Mouse (Mus musculus) neural tube, embryonic 10.5 days (tissue): ENCODE measurements around the gene Fam173a.
"Not testable (repeated sequence)": the region's sequence is repeated elsewhere in the genome, so short reads cannot be mapped to it uniquely, and the experiment has no call there.

Source experiments
- DNase-seq: peaks from one replicate; pipeline ENCODE4 v3.0.0-alpha.2; 2017; ENCODE audit warnings: low spot score; ENCODE audit errors: extremely low spot score

Gene Fam173a

DNA sequence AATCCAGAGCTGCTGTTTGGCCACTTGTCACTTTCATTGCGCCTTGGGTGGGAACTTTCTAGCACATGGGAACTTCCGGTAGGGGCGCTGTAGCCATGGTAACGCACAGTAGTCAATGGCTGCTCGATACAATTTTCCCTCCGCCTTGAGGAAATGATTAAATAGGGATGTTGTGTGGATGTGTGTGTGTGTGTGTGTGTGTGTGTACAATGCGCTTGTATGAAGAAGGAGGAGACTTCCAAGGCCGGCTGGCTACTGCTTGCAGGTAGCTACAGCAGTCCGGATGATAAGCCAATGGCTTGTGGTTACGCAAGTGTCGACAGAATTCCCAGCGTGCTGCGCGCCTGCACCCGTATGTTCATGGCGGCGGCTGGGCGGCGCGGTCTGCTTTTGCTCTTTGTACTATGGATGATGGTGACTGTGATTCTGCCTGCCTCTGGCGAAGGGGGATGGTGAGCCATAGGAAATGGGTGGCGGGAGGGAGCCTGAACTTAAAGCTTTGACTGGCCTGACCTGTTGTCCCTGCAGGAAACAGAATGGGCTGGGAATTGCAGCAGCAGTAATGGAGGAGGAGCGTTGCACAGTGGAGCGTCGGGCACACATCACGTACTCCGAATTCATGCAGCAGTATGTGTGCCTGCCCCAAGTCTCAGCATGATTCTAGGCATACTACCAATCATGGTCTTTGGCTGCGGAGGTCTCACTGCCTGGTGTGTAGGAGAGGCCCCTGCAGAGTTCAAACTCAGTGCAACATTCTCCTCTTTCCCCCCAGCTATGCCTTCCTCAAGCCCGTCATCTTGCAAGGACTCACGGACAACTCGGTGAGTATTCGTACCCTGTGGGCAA, 36.2 kb upstream of the Fam173a start, which contains the start of gene Jmjd8:
Gene Jmjd8, plus strand, starts transcription at position 156 of the 846 bp plus-strand sequence.
- DNase-seq: peak; percentile 87

DNA sequence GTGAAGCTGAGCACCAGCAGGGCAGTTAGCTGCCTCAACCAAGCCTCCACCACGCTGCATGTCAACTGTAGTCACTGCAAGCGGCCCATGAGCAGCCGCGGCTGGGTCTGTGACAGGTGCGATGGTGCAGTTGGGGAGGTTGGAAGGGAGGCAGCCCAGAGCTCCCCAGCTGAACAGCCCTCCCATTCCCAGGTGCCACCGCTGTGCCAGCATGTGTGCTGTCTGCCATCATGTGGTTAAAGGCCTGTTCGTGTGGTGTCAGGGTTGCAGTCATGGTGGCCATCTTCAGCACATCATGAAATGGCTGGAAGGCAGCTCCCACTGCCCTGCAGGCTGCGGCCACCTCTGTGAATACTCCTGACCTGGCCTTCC, 35.5 kb upstream of the Fam173a start:
- peak; percentile 38 for DNase-seq

DNA sequence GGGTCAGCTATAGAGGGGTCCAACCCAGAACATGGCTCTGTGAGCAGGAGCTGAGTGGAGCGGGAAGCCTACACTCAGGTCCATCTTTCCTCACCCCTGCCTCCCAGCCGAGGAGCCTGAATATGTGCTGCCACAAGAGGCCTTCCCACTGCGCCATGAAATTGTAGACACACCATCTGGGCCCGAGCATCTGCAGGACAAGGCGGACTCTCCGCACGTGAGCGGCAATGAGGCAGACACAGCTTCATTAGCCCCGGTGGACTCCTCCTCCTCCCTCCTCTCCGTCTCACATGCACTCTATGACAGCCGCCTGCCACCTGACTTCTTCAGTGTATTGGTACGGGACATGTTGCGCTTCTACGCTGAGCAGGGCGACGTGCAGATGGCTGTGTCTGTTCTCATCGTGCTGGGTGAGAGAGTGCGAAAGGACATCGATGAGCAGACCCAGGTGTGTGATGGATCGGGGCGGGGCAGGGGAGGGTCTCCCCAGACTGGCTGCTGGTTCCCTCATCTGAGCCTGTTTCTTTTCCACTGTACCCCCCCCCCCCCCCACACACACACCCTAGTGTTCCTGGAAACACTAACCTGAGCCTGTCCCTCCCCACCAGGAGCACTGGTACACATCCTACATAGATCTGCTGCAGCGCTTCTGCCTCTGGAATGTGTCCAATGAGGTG, 35.0 kb upstream of the Fam173a start:
- no peak for DNase-seq

DNA sequence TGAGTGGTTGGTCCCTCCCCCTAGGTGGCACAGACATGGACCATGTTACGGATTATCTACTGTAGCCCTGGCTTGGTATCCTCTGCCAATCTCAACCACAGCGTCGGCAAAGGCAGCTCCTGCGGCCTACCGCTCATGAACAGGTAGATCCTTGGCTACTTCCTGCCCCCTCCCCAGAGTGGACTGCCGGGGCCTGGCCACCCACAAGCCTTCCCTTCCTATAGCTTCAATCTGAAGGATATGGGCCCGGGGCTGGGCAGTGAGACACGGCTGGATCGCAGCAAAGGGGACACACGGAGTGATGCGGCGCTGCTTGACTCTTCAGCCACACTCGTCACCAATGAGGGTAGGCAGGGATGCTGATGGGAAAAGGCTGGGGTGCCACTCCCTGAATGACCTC, 34.3 kb upstream of the Fam173a start:
- DNase-seq: no peak

DNA sequence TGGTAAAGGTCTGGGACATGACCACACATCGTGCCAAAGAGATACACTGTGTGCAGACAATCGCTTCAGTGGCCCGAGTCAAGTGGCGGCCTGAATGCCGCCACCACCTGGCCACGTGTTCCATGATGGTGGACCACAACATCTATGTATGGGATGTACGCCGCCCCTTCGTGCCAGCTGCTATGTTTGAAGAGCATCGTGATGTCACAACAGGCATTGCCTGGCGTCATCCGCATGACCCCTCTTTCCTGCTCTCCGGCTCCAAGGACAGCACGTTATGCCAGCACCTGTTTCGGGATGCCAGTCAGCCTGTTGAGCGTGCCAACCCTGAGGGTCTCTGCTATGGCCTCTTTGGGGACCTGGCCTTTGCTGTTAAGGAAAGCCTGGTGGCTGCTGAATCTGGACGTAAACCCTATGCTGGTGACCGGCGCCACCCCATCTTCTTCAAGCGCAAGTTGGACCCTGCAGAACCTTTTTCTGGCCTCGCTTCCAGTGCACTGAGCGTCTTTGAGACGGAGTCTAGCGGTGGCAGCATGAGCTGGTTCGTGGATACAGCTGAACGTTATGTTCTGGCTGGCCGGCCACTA, 33.4 kb upstream of the Fam173a start:
- no peak for DNase-seq

DNA sequence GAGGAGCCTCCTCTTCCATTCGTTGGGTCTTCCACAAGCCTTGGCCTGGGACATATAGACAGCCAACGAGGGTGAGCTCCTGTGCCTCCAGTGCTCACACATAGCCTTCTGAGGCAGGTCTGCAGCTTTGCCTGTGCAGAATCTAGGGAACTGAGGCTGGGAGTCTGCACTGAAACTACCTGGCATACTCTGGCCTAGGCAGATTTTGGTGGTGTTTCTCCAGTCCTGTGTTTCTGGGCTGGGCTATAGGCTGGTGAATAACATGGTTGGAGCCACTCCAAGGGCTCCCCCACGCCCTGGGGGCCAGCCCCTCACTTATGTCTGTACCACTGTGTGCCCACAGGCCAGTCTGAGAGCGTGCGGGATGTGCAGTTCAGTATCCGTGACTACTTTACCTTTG, 32.6 kb upstream of the Fam173a start:
- DNase-seq: no peak

DNA sequence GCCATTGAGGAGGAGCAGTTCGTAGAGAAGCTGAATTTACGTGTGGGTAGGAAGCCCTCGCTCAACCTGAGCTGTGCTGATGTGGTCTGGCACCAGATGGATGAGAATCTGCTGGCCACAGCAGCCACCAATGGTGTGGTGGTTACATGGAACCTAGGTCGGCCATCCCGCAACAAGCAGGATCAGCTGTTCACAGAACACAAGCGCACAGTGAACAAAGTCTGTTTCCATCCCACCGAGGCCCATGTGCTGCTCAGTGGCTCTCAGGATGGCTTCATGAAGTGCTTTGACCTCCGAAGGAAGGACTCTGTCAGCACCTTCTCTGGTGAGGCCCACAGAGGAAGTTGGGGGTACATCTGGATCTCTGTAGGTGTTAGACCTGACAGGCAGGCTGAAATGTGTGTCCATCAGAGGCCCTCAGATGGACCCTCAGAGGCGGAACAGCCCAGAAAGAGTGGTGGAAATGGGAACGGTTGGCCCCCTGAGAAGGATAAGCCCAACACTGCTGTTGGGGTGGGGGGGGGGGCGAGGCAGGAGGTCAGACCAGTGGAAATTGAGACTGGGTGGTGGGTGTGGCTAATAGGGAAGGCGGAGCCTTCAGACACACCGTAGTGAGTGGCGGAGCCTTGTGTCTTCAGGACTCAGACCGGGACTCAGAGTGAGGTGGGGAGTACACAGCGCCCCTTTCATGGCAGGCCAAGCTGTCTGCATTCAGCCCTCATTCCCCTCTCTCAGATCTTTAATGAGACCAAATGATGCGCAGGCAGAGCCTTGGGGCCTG, 31.9 kb upstream of the Fam173a start:
- no peak for DNase-seq

DNA sequence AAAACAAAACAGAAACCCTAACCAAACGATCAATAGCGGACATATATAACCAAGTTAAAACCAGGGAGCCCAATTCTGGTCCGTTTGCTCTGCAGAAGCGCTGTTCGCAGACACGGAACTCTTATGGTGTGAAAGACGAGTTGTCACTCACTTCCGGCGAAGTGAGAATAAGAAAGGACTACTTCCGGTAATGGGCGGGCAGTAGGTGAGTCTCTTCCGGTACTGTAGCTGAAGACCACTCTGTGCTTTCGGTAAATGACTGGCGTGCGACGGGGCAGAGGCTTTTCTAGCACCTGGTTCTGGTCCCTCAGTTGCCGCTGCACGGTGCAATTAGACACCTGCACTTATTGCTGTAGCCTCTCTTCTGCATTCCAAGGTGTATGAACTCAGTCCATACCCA, 30.8 kb upstream of the Fam173a start, which contains the start of gene Wdr24:
Gene Wdr24, plus strand, starts transcription at position 176 of the 400 bp plus-strand sequence.
- DNase-seq: peak; percentile 65

DNA sequence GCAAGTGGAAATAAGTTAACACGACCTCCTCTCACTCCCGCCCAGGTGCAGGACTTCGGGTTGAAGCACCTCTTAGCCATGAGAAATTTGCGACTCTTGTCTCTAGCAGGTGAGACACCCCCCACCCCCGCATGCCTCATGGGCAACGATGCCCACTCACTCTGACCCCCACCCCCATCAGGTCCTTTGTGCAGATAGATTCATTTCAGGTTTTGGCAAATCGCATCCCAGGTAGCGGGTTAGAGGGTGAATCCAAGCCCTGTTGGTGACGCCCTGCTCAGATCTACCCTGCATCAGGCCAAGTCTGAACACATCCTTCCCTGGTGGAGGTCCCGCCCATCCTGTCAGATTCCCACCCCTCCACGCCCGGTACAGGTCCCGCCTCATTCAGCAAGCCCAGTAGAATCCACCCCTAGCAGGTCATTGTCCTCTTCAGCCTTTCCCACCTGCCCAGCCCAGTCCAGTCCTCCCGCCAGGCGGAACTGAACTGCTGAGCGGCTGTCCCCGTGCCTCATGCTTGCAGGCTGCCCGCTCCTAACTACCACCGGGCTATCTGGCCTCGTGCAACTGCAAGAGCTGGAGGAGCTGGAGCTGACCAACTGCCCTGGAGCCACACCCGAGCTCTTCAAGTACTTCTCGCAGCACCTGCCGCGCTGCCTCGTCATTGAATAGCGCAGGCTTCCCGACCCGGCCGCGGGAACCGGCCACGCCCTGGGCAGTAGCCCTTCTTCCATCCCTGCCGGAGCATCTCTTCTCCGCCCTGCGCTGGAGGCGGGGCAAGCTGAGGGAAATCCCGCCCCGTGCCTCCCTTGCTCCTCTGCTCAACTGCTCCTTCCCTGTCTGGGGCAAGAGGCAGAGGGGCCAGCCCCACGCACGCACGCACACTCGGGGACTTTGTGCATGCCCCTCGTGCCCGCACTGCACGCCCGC, 26.4 kb upstream of the Fam173a start:
- DNase-seq: no peak

DNA sequence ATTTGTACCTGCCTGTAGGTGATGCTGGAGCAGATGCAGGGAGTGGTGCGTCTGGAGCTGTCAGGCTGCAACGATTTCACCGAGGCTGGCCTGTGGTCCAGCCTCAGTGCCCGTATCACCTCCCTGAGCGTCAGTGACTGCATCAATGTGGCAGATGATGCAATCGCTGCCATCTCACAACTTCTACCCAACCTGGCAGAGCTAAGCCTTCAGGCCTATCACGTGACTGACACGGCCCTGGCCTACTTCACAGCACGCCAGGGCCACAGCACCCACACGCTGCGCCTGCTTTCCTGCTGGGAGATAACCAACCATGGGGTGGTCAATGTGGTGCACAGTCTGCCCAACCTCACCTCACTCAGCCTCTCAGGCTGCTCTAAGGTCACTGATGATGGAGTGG, 25.0 kb upstream of the Fam173a start:
- no peak for DNase-seq

DNA sequence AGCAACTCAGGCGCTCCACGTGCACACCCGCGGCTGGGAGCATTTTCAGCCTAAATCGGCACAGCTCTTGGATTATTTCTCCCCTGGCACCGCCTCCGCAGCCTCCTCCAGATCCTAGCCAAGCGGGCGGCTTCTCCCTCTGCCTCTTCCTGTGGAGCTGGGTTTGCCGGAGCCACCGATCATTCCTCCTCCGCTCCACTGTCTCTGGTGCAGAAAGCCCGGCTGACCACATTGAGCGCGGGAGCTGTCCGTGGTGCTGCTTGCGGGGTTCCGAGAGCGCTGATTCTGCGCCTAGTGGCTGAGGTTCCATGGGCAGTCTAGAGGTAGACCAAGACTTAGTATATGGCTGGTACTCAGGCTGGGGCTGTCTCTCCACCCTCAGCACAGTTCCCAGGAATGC, 20.8 kb upstream of the Fam173a start:
- DNase-seq: peak; percentile 93

DNA sequence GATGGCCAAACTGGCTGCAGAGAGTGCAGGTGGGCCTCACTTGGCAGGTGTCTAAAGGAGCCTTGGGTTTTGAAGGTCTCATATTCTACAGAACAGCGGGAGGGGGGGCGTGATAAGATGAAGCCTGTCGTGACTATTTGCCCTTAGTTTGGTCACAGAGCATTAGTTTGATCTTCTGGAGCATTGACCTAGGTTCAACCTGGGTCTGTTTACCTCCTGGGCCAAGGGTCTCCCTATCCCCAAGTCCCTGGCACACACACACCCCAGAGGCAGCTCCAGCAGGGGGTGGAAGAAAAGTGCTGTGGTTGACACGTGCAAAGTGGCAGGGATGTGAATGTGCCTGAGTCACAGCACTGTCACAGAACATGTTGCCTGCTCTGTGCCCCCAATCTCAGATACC, 18.2 kb upstream of the Fam173a start:
- no peak for DNase-seq

DNA sequence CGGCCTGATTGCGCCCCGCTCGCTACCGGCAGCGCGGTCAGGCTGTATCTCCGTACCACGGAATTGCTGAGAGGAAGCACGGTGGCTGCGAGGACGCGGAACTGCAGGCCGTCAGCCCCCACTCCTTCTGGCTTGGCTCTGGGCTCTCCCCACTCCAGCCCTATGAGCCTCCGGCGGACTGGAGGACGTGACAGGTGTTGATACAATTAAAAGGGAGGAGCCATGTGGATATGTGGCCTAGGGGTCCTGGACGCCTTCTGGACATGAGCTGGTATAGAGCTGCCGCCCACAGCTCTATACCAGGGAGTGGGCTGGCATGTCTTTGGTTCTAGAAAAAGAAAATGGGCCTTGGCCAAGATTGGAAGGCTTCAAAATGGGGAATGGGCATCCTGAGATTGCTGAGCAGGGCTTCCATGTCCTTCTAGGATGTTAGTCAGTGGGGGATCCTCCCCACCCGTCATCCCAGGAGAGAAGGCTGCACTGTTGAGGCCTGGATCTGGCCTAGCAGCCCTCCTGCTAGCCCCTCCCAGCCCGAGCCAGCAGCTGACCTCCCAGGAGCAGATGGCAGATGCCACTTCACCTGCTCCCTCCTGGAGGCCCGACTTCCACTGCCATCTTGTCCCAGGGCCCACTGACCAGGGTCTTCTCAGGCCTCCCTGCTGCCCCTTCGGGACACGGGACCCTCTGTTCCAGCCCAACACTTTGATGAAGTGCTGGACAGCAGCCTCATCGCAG, 17.1 kb upstream of the Fam173a start:
- DNase-seq: no peak

DNA sequence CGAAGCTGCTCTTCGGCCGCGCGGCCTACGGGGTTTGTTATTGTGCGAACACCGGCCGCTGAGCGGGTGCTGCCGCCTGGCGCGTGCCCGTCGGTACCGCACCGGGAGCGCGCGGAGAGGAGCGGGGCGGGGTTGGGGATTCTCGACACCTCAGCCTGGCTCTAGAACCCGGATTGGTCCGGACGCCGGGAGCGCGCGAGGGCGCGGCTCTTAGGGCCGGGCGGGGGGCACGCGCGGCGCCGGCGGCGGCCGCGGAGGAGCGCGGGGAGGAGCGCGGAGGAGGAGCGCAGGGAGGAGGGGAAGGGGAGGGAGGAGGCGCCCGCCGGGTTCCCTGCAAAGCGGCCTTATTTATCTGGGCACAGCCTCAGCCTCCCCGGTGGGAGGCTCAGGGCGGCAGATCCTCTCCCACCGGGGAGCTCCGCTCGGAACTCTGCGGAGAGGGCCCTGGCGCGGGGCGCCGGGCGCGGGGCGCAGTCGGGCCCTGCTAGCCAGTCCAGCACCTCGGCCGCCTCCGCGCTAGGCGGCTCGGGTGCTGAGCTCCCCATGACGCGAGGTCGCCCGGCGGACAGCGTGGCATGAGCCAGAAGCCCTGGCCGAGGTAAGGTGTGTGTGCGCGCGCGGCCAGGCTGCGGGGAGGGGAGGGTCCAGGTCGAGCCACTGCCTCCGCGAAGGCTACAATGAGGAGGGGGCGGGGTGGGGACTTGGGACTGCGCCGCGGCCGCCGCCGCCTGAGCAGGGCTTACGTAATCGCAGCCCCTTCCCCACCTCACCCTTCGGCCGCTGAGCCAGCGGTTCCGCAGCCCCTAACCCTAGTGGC, 16.3 kb upstream of the Fam173a start, which contains the start of gene Fbxl16:
Gene Fbxl16, plus strand, starts transcription at position 297 of the 817 bp plus-strand sequence.
- peak; percentile 83 for DNase-seq

DNA sequence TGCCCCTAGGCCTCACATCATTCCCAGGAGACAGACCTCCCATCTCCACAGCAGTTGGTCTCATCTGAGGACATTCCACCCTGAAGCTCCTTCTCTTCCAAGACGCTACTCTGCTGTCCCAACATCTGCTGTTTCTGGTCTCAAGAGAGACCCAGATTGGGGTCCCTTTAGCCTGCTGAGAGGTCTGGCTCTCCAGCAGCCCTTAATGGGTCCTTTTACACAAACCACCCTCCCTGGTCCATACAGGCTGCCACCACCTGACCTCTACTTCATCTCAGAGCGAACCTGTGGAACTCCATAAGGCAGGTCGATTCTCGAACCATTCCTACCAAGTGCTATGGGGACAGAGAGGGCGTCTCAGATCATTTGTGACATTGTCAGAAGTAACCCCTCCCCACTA, 15.3 kb upstream of the Fam173a start:
- no peak for DNase-seq

DNA sequence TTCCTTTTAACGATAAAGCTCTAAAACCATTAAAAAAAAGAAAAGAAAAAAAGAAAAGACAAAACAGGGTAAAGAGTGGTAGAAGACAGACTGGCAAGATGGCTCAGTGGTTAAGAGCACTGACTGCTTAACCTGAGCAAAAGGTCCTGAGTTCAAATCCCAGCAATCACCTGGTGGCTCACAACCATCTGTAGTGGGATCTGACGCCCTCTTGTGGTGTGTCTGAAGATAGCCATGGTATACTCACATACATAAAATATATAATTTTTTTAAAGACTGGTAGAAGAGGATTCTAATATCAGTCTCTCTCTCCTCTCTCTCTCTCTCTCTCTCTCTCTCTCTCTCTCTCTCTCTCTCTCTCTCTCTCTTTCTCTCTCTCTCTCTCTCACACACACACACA, 14.8 kb upstream of the Fam173a start:
- DNase-seq: not testable (repeated sequence)

DNA sequence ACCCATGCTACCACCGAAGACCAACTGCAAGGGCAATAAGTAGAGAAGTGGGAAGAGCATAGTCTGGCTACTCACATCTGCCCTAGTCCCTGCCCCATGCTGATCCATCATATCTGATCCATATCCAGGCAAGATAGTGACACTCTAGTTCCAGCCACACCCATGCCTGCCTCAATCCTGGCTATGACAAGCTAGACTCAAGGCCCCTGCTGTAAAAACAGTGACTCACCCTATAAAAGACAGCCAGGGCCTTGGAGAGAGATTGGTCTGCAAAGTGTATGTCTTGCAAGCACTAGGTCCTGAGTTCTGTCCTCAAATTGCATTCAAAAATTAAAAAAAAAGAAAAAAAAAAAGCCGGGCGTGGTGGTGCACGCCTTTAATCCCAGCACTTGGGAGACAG, 13.8 kb upstream of the Fam173a start:
- no peak for DNase-seq

DNA sequence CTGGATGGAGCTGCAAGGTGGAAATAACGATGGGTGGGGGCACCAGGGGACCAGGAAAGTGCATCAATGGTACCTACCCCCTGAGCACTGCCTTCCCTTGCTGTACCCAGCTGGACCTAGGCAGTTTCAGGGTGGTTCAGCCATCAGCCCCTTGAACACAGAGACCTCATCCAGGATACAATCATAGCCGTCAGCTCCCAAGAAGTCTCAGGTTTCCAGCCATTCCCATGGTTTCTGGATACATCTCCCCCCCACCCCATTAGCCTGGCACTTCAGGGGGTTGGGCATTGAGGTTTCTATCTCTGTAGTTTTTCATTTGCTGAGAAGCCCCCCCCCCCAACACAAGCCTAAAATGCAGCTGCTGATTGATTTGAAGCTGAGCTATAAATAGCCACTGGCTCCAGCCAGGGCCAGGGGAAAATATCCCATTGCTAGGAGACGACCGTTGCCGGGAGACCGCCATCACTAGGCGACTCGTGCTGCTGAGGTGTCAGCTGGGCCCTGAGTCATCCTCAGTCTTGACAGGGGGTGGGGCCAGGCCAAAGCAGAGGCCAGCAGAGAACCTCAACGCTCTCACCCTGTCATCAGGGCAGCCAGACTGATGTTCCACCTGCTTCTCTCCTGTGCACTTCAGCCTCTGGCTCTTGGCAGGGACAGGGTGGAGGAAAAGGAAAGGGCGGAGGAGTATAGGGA, 10.3 kb upstream of the Fam173a start:
- peak; percentile 86 for DNase-seq
